Mouse (Mus musculus): Measurements from ENCODE around the gene Smim5. TPM values are rescaled to one million over a fixed set of nuclear protein-coding genes. Genes with fewer than 3 reads are reported as not detected.

Smim5 gene
- polyA plus RNA-seq, 1 experiment from 2014 or later: 20.2 TPM

GRCm38 (mm10) chr11:115872437-115872836 lies 27.3 kb upstream of the Smim5 start:
- Histone ChIP-seq H3K36me3 (ENCODE audit: control insufficient read depth, insufficient read depth, low read length) (no peaks in the 10 kb centered on the region), H3K27ac (replicated peaks; ENCODE audit: low read depth, low read length) (no peak overlapping the region), H3K27me3 (replicated peaks; ENCODE audit: control insufficient read depth, insufficient read depth, low read length) (no peaks in the 10 kb centered on the region), H3K4me1 (ENCODE audit: control insufficient read depth, insufficient read depth, low read length) (no peaks in the 10 kb centered on the region), H3K4me3 (ENCODE audit: low read depth, low read length) (no peak overlapping the region), H3K4me2 (ENCODE audit: low read depth, low read length) (no peak overlapping the region), H3K9me3 (ENCODE audit: control insufficient read depth, low read length) (no peaks in the 10 kb centered on the region), H3K9ac (ENCODE audit: low read depth, low read length) (no peak overlapping the region)
- 68% methylated on average over 4 of the region's 4 CpGs for WGBS
- DNase-seq (ENCODE audit: low spot score): no peak
- no peak for ATAC-seq (ENCODE audit: low read depth)

- Histone ChIP-seq H3K9ac (ENCODE audit: low read depth, low read length) (no peak overlapping the region), H3K4me2 (ENCODE audit: low read depth, low read length) (no peak overlapping the region), H3K9me3 (ENCODE audit: control insufficient read depth, low read length) (no peaks in the 10 kb centered on the region), H3K27me3 (replicated peaks; ENCODE audit: control insufficient read depth, insufficient read depth, low read length) (no peaks in the 10 kb centered on the region), H3K27ac (replicated peaks; ENCODE audit: low read depth, low read length) (no peak overlapping the region), H3K36me3 (ENCODE audit: control insufficient read depth, insufficient read depth, low read length) (no peaks in the 10 kb centered on the region), H3K4me1 (ENCODE audit: control insufficient read depth, insufficient read depth, low read length) (no peaks in the 10 kb centered on the region), H3K4me3 (ENCODE audit: low read depth, low read length) (no peak overlapping the region)
- no peak for DNase-seq (ENCODE audit: low spot score)
- WGBS: 91% methylated on average over 3 of the region's 3 CpGs
- ATAC-seq (ENCODE audit: low read depth): no peak
These were observed 23.8 kb upstream of the Smim5 start for GRCm38 (mm10) chr11:115875935-115876334.

GRCm38 (mm10) chr11:115876438-115876837 lies 23.3 kb upstream of the Smim5 start:
- no peak overlapping the region for H3K4me2 ChIP-seq (ENCODE audit: low read depth, low read length)
- 69% methylated on average over 5 of the region's 5 CpGs for WGBS
- DNase-seq (ENCODE audit: low spot score) (no peak), ATAC-seq (ENCODE audit: low read depth) (no peak)
- no peaks in the 10 kb centered on the region for H3K27me3 ChIP-seq (replicated peaks; ENCODE audit: control insufficient read depth, insufficient read depth, low read length)
- no peak overlapping the region for H3K27ac ChIP-seq (replicated peaks; ENCODE audit: low read depth, low read length)
- no peak overlapping the region for H3K4me3 ChIP-seq (ENCODE audit: low read depth, low read length)
- H3K9ac ChIP-seq (ENCODE audit: low read depth, low read length): no peak overlapping the region
- H3K36me3 ChIP-seq (ENCODE audit: control insufficient read depth, insufficient read depth, low read length): no peaks in the 10 kb centered on the region
- H3K9me3 ChIP-seq (ENCODE audit: control insufficient read depth, low read length): no peaks in the 10 kb centered on the region
- H3K4me1 ChIP-seq (ENCODE audit: control insufficient read depth, insufficient read depth, low read length): no peaks in the 10 kb centered on the region

GRCm38 (mm10) chr11:115877174-115877755 lies 22.5 kb upstream of the Smim5 start:
- no peaks in the 10 kb centered on the region for H3K36me3 ChIP-seq (ENCODE audit: control insufficient read depth, insufficient read depth, low read length)
- DNase-seq (ENCODE audit: low spot score): no peak
- H3K27ac ChIP-seq (replicated peaks; ENCODE audit: low read depth, low read length): no peak overlapping the region
- ATAC-seq (ENCODE audit: low read depth): no peak
- no peaks in the 10 kb centered on the region for H3K9me3 ChIP-seq (ENCODE audit: control insufficient read depth, low read length)
- no peaks in the 10 kb centered on the region for H3K4me1 ChIP-seq (ENCODE audit: control insufficient read depth, insufficient read depth, low read length)
- no peak overlapping the region for H3K4me2 ChIP-seq (ENCODE audit: low read depth, low read length)
- H3K9ac ChIP-seq (ENCODE audit: low read depth, low read length): no peak overlapping the region
- H3K27me3 ChIP-seq (replicated peaks; ENCODE audit: control insufficient read depth, insufficient read depth, low read length): no peaks in the 10 kb centered on the region
- 53% methylated on average over 6 of the region's 6 CpGs for WGBS
- no peak overlapping the region for H3K4me3 ChIP-seq (ENCODE audit: low read depth, low read length)

GRCm38 (mm10) chr11:115878071-115878470 lies 21.7 kb upstream of the Smim5 start:
- H3K9me3 ChIP-seq (ENCODE audit: control insufficient read depth, low read length): no peaks in the 10 kb centered on the region
- DNase-seq (ENCODE audit: low spot score): no peak
- no peak overlapping the region for H3K27ac ChIP-seq (replicated peaks; ENCODE audit: low read depth, low read length)
- H3K27me3 ChIP-seq (replicated peaks; ENCODE audit: control insufficient read depth, insufficient read depth, low read length): no peaks in the 10 kb centered on the region; the same call in 1 of the 2 replicates
- ATAC-seq (ENCODE audit: low read depth): no peak
- H3K4me2 ChIP-seq (ENCODE audit: low read depth, low read length): no peak overlapping the region
- H3K36me3 ChIP-seq (ENCODE audit: control insufficient read depth, insufficient read depth, low read length): no peaks in the 10 kb centered on the region
- no peak overlapping the region for H3K4me3 ChIP-seq (ENCODE audit: low read depth, low read length)
- no peaks in the 10 kb centered on the region for H3K4me1 ChIP-seq (ENCODE audit: control insufficient read depth, insufficient read depth, low read length)
- WGBS: 80% methylated on average over 8 of the region's 8 CpGs
- H3K9ac ChIP-seq (ENCODE audit: low read depth, low read length): no peak overlapping the region

- Histone ChIP-seq H3K4me1 (ENCODE audit: control insufficient read depth, insufficient read depth, low read length) (no peaks in the 10 kb centered on the region), H3K27ac (replicated peaks; ENCODE audit: low read depth, low read length) (no peak overlapping the region), H3K36me3 (ENCODE audit: control insufficient read depth, insufficient read depth, low read length) (no peaks in the 10 kb centered on the region), H3K4me3 (ENCODE audit: low read depth, low read length) (no peak overlapping the region), H3K9ac (ENCODE audit: low read depth, low read length) (no peak overlapping the region), H3K9me3 (ENCODE audit: control insufficient read depth, low read length) (no peaks in the 10 kb centered on the region), H3K27me3 (replicated peaks; ENCODE audit: control insufficient read depth, insufficient read depth, low read length) (no peaks in the 10 kb centered on the region; the same call in 1 of the 2 replicates), H3K4me2 (ENCODE audit: low read depth, low read length) (no peak overlapping the region)
- no peak for ATAC-seq (ENCODE audit: low read depth)
- 21% methylated on average over 5 of the region's 5 CpGs for WGBS
- no peak for DNase-seq (ENCODE audit: low spot score)
These were observed 18.8 kb upstream of the Smim5 start for GRCm38 (mm10) chr11:115881002-115881401.

- Histone ChIP-seq H3K4me3 (ENCODE audit: low read depth, low read length) (no peak overlapping the region), H3K36me3 (ENCODE audit: control insufficient read depth, insufficient read depth, low read length) (no peaks in the 10 kb centered on the region), H3K9me3 (ENCODE audit: control insufficient read depth, low read length) (no peaks in the 10 kb centered on the region), H3K27ac (replicated peaks; ENCODE audit: low read depth, low read length) (no peak overlapping the region), H3K4me2 (ENCODE audit: low read depth, low read length) (no peak overlapping the region), H3K9ac (ENCODE audit: low read depth, low read length) (no peak overlapping the region), H3K27me3 (replicated peaks; ENCODE audit: control insufficient read depth, insufficient read depth, low read length) (no peaks in the 10 kb centered on the region; the same call in 1 of the 2 replicates), H3K4me1 (ENCODE audit: control insufficient read depth, insufficient read depth, low read length) (no peaks in the 10 kb centered on the region)
- ATAC-seq (ENCODE audit: low read depth) (no peak), DNase-seq (ENCODE audit: low spot score) (no peak)
- WGBS: 21% methylated on average over 12 of the region's 17 CpGs
These were observed 16.5 kb upstream of the Smim5 start for GRCm38 (mm10) chr11:115883251-115883650.

- DNase-seq (ENCODE audit: low spot score) (no peak), ATAC-seq (ENCODE audit: low read depth) (no peak)
- Histone ChIP-seq H3K4me1 (ENCODE audit: control insufficient read depth, insufficient read depth, low read length) (no peaks in the 10 kb centered on the region), H3K9me3 (ENCODE audit: control insufficient read depth, low read length) (no peaks in the 10 kb centered on the region), H3K27ac (replicated peaks; ENCODE audit: low read depth, low read length) (no peak overlapping the region), H3K9ac (ENCODE audit: low read depth, low read length) (no peak overlapping the region), H3K27me3 (replicated peaks; ENCODE audit: control insufficient read depth, insufficient read depth, low read length) (no peaks in the 10 kb centered on the region; the same call in 1 of the 2 replicates), H3K4me2 (ENCODE audit: low read depth, low read length) (no peak overlapping the region), H3K4me3 (ENCODE audit: low read depth, low read length) (no peak overlapping the region), H3K36me3 (ENCODE audit: control insufficient read depth, insufficient read depth, low read length) (no peaks in the 10 kb centered on the region)
- WGBS: 87% methylated on average over 3 of the region's 3 CpGs
These were observed 15.4 kb upstream of the Smim5 start for GRCm38 (mm10) chr11:115884361-115884760.

GRCm38 (mm10) chr11:115885281-115885680 lies 14.5 kb upstream of the Smim5 start:
- Histone ChIP-seq H3K9me3 (ENCODE audit: control insufficient read depth, low read length) (no peaks in the 10 kb centered on the region), H3K36me3 (ENCODE audit: control insufficient read depth, insufficient read depth, low read length) (no peaks in the 10 kb centered on the region), H3K4me1 (ENCODE audit: control insufficient read depth, insufficient read depth, low read length) (no peaks in the 10 kb centered on the region), H3K4me2 (ENCODE audit: low read depth, low read length) (no peak overlapping the region), H3K9ac (ENCODE audit: low read depth, low read length) (no peak overlapping the region), H3K27me3 (replicated peaks; ENCODE audit: control insufficient read depth, insufficient read depth, low read length) (no peaks in the 10 kb centered on the region; the same call in 1 of the 2 replicates), H3K4me3 (ENCODE audit: low read depth, low read length) (no peak overlapping the region), H3K27ac (replicated peaks; ENCODE audit: low read depth, low read length) (no peak overlapping the region)
- ATAC-seq (ENCODE audit: low read depth) (no peak), DNase-seq (ENCODE audit: low spot score) (no peak)
- 74% methylated on average over 11 of the region's 11 CpGs for WGBS
